In genomic region chr7:140228476-140228875, GRCm38 (mm10) we compare ENCODE assay signal across 16 mouse cellular contexts. TPM values are rescaled to one million over a fixed set of nuclear protein-coding genes. Genes with fewer than 3 reads are reported as not detected.
A peak's percentile ranks its signal among the peaks of the same experiment; 100 is the strongest.
DNase-seq lines count a peak whose midpoint lies in the region.
"Had no signal": no experiment of that assay in that cellular context is flagged by ENCODE, and none has a peak within 500 bp of the region (broad histone marks: within the 10 kb centered on the region; RNA-seq: fewer than 3 reads in every experiment).

No protein-coding gene starts in this region.

- peak; percentile 45 to 61 for DNase-seq in cerebellum, postnatal 10 days
- no peak for DNase-seq in cerebellum, adult 11-12 months
- peak; percentile 47 for DNase-seq in left cerebral cortex, postnatal 4 days
- no peak for DNase-seq in left cerebral cortex, adult 9 months (ENCODE audit: low spot score in 2 of 2)
- peak; percentile 73 to 81 for DNase-seq in kidney, adult 8-10 months
- no peak for DNase-seq in Muller cell, postnatal 12 days (ENCODE audit: inconsistent ontology term)
- no peak for DNase-seq in heart, postnatal 14 days
- DNase-seq in yolk sac, embryonic 10.5 days (ENCODE audit: low spot score), result no peak
- DNase-seq: cerebellum, adult 9-10 months; gastrocnemius, postnatal 36 days; liver, embryonic 13.5 days; lung, embryonic 14.5 days; right cerebral cortex, adult 18-20 months; thymus, postnatal 4 days had no signal

- intact Hi-C loops in left cerebral cortex, postnatal 4 days (cut with DNase I), result no loop called here
- intact Hi-C loops in heart, postnatal 14 days (cut with DNase I), result no loop called here

RNA-seq across cellular contexts. Expression of gene Cd163l1, which starts 10.4 kb away (rescaled TPM):
- under 1 TPM; 0.32 to 0.58 TPM for total RNA-seq in left cerebral cortex, postnatal 4 days (2021)
- total RNA-seq in heart, postnatal 14 days (2021), result not detected
- total RNA-seq: gastrocnemius, postnatal 36 days had no signal

RNA-seq across cellular contexts. Expression of gene 5830411N06Rik, which starts 18.6 kb away (rescaled TPM):
- total RNA-seq in left cerebral cortex, postnatal 4 days (2021), result not detected
- total RNA-seq in heart, postnatal 14 days (2021), result under 1 TPM in 1 of 2 experiments, not detected in 1; 0.10 TPM
- total RNA-seq: gastrocnemius, postnatal 36 days had no signal

RNA-seq across cellular contexts. Expression of gene Olfr524, which starts 22.7 kb away (rescaled TPM):
- total RNA-seq in left cerebral cortex, postnatal 4 days (2021), result not detected
- not detected for total RNA-seq in heart, postnatal 14 days (2021)
- total RNA-seq: gastrocnemius, postnatal 36 days; layer of hippocampus, postnatal 14 days; left cerebral cortex, postnatal 10 days had no signal

RNA-seq across cellular contexts. Expression of gene Olfr523, which starts 55.5 kb away (rescaled TPM):
- total RNA-seq in left cerebral cortex, postnatal 4 days (2021), result not detected
- total RNA-seq in heart, postnatal 14 days (2021), result not detected
- total RNA-seq: gastrocnemius, postnatal 36 days; left cerebral cortex, postnatal 10 days had no signal

Comparison
In these comparisons a context has a peak if more than half of its experiments do, and no peak if none do; other contexts are left out.
1. DNase-seq: peak in cerebellum, postnatal 10 days (2 of 2), left cerebral cortex, postnatal 4 days (single experiment) and kidney, adult 8-10 months (2 of 2); none in cerebellum, adult 11-12 months (single experiment), left cerebral cortex, adult 9 months (0 of 2), Muller cell, postnatal 12 days (single experiment), heart, postnatal 14 days (0 of 2) and yolk sac, embryonic 10.5 days (single experiment).